Mouse (Mus musculus) lung, postnatal 0 days (tissue): ENCODE results near the gene Ugt1a5.

Experiments used
- CTCF ChIP-seq: IDR thresholded peaks from 2 replicates; pipeline ENCODE4 v1.5.1; 2016; ENCODE audit warnings: antibody characterized with exemption, mild to moderate bottlenecking
- EP300 ChIP-seq: IDR thresholded peaks from 2 replicates; pipeline ENCODE4 v1.6.1; 2016; ENCODE audit warnings: antibody characterized with exemption, mild to moderate bottlenecking, control low read depth

GRCm38 (mm10) chr1:88133908-88134456 is 31.8 kb upstream of the Ugt1a5 start:
- TF ChIP-seq CTCF (no peak), EP300 (no peak)
